Mouse (Mus musculus) megakaryocyte, embryonic 14.5 days (primary cell): Measurements from ENCODE around the gene Cdh22. TPM values are rescaled to one million over a fixed set of nuclear protein-coding genes. Genes with fewer than 3 reads are reported as not detected.

Experiments
- H3K27me3 ChIP-seq: replicated peaks from 2 replicates; pipeline ENCODE3; 2012; ENCODE audit warnings: inconsistent platforms
- H3K36me3 ChIP-seq: replicated peaks from 2 replicates; pipeline ENCODE3; 2012; ENCODE audit warnings: low read length, inconsistent platforms, mixed read lengths
- H3K4me1 ChIP-seq: 2 replicates; pipeline ENCODE4 v1.6.1; 2012; ENCODE audit warnings: inconsistent platforms
- H3K4me3 ChIP-seq: replicated peaks from 2 replicates; pipeline ENCODE3; 2012; ENCODE audit warnings: moderate library complexity, mild to moderate bottlenecking, inconsistent platforms
- H3K9me3 ChIP-seq: 2 replicates; pipeline ENCODE4 v1.6.1; 2012; ENCODE audit warnings: inconsistent platforms
- FLI1 ChIP-seq: IDR thresholded peaks from 2 replicates; pipeline ENCODE4 v1.6.1; 2012; ENCODE audit warnings: low read length, inconsistent platforms, mixed read lengths
- GATA1 ChIP-seq: IDR thresholded peaks from 3 replicates; pipeline ENCODE4 v1.6.1; 2012; ENCODE audit warnings: mixed read lengths, low read length, inconsistent platforms, borderline replicate concordance
- polyA plus RNA-seq: library from polyadenylated mRNA; stranded (reverse); fragments of >175 nt; gene quantifications from 2 replicates; pipeline ENCODE4 v1.2.3, GENCODE M21; 2012; ENCODE audit warnings: low replicate concordance; ENCODE audit not compliant: insufficient read depth

The Cdh22 gene
- polyA plus RNA-seq, 1 experiment = 0.23 TPM

GRCm38 (mm10) chr2:165238416-165239145 is 3.9 kb upstream of the Cdh22 start:
- no peaks in the 10 kb centered on the region for H3K9me3 ChIP-seq
- peaks cover 98% of the 10 kb centered on the region for H3K27me3 ChIP-seq
- TF ChIP-seq FLI1 (no peak), GATA1 (no peak)
- H3K4me3 ChIP-seq = no peak overlapping the region
- H3K4me1 ChIP-seq = peaks cover 45% of the 10 kb centered on the region
- H3K36me3 ChIP-seq = no peaks in the 10 kb centered on the region

DNA sequence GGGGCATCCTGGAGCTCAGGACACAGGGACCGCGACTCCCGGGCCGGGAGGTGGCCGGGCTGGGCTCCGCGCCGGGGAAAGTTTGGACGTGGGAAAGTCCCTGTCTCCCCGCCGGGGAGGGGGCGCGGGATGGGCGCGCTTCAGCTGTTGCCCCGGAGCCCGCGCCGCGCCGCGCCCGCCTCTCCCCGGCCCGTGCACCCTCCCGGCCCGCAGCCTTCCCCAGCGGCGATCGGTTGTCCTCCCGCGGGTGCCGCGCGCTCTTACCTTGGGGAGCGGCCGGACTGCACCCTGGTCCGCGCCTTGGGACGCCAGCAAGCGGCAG is 401 bp downstream of the Cdh22 start:
- Histone ChIP-seq H3K4me1 (peaks cover 19% of the 10 kb centered on the region), H3K4me3 (peak overlapping the region; percentile 89), H3K9me3 (no peaks in the 10 kb centered on the region), H3K36me3 (no peaks in the 10 kb centered on the region), H3K27me3 (peaks cover 98% of the 10 kb centered on the region)
- TF ChIP-seq GATA1 (no peak), FLI1 (no peak)

DNA sequence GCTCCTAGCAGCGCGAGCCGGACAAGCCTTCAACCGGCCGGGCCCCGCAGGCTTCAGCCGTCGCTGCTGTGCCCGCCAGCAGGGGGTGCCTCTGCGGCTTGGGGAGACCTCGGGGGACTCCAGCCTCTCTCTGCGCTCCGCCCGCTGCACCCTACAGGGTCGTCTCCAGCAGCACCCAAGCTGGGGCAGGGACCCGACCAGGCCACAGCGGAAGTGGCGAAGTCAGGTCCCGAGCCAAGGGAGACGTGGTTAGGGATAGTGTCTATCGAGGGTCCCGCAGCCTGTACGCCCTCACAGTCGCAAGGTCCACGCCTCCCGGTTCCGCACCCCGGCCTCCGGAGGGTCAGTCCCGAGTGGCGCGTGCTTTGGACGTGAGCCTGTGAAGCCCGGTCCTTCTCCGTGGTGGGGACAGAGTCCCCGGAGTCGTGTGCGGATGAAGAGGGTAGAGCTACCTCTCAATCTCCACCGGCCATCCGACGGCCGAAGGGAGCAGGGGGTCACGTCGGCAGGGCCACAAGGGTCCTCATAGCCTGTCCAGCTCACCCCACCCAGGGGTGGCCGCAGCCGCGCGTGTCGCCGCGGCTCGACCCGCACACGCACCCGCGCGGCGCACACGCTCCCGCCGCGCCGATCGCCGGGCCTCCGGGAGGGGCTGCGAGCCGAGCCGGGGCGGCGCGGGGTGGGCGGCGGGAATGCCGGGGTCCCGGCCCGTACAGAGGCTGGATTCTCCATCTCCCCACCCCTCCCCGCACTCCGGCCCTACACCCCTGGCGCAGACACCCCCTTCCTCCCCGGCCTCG is 962 bp downstream of the Cdh22 start:
- no peaks in the 10 kb centered on the region for H3K36me3 ChIP-seq
- peaks cover 19% of the 10 kb centered on the region for H3K4me1 ChIP-seq
- H3K27me3 ChIP-seq = peaks cover 98% of the 10 kb centered on the region
- peak overlapping the region; percentile 89 for H3K4me3 ChIP-seq
- TF ChIP-seq GATA1 (no peak), FLI1 (no peak)
- no peaks in the 10 kb centered on the region for H3K9me3 ChIP-seq

GRCm38 (mm10) chr2:165229050-165229449 is 5.6 kb downstream of the Cdh22 start:
- TF ChIP-seq FLI1 (no peak), GATA1 (no peak)
- no peaks in the 10 kb centered on the region for H3K9me3 ChIP-seq
- peaks cover 9% of the 10 kb centered on the region for H3K4me1 ChIP-seq
- H3K36me3 ChIP-seq = no peaks in the 10 kb centered on the region
- no peak overlapping the region for H3K4me3 ChIP-seq
- H3K27me3 ChIP-seq = peaks cover 94% of the 10 kb centered on the region

GRCm38 (mm10) chr2:165223837-165224236 is 10.8 kb downstream of the Cdh22 start:
- Histone ChIP-seq H3K4me3 (no peak overlapping the region), H3K9me3 (no peaks in the 10 kb centered on the region), H3K27me3 (peaks cover 93% of the 10 kb centered on the region), H3K36me3 (no peaks in the 10 kb centered on the region), H3K4me1 (no peaks in the 10 kb centered on the region)
- TF ChIP-seq GATA1 (no peak), FLI1 (no peak)

DNA sequence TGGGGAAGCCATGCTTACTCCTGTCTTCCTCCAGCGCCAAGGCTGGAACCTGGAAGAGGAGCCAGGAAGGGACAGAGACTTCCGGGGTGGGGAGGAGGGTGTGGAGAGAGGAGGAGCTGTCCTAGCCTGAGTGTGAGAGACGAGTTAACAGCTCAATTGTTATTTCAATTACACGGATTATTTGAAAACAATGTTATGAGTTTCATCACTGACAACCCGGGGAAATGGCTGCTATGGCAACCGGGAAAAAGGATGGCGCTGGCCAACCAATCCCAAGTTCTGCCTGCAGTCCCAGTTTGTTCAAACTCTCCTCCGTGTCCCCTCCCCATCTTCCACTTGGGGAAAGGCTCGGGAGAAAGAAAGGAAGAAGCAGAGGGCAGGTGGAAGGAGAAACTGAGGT is 12.7 kb downstream of the Cdh22 start:
- no peaks in the 10 kb centered on the region for H3K4me1 ChIP-seq
- TF ChIP-seq GATA1 = no peak
- no peak for TF ChIP-seq FLI1
- H3K36me3 ChIP-seq = no peaks in the 10 kb centered on the region
- H3K4me3 ChIP-seq = no peak overlapping the region
- no peaks in the 10 kb centered on the region for H3K9me3 ChIP-seq
- peaks cover 95% of the 10 kb centered on the region for H3K27me3 ChIP-seq

DNA sequence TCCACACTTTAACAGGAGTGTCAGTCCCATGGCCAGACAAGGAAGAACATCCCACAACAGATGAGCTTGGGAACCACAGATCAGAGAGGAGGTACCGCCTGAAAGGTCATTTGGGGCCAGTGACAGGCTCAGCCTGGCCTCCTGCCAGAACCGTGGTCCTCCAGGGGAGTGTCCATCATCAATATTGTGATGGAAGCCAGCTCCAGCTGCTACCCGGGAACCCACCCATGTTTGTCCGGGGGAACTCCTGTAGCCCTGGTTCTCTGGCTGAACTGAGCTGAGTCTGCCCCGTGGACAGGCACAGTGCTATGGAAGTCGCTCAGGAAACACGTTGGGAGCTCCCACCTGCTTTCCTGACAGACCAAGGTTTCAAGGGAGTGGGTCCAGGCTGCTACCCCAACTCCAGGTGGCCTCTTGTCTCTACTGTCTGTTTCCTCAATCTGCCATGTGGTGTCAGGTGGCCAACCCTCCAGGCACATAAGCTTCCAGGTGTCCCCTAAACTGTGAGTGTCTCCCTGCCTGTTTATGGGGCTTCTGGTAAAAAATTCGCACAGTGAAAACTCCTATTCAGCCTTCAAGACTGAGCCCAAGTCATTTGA is 14.2 kb downstream of the Cdh22 start:
- TF ChIP-seq FLI1 = no peak
- no peak for TF ChIP-seq GATA1
- no peaks in the 10 kb centered on the region for H3K36me3 ChIP-seq
- peaks cover 95% of the 10 kb centered on the region for H3K27me3 ChIP-seq
- H3K4me3 ChIP-seq = no peak overlapping the region
- H3K9me3 ChIP-seq = no peaks in the 10 kb centered on the region
- H3K4me1 ChIP-seq = peaks cover 4% of the 10 kb centered on the region; the same call in 1 of the 2 replicates

DNA sequence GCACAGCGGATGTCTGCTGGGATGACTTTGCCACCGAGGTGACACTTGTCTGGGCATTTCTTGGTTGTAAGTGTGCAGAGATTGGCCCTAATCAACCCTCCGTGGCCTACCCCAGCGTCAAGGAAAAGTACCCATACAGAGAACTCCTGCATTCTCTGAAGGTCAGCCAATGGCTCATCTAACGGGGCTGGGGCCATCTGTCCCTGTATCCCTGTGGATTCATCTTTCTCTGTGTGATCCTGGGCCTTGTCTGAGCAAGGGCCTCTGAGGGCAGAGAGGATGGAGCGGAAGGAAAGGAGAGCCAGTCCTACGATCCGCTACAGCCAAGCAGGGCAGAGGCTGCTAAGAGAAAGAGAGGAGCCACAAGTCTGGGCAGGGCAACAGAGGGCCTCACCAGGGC is 15.7 kb downstream of the Cdh22 start:
- H3K4me1 ChIP-seq = peaks cover 5% of the 10 kb centered on the region; the same call in 1 of the 2 replicates
- TF ChIP-seq FLI1 (no peak), GATA1 (no peak)
- no peaks in the 10 kb centered on the region for H3K9me3 ChIP-seq
- no peaks in the 10 kb centered on the region for H3K36me3 ChIP-seq
- H3K27me3 ChIP-seq = peaks cover 95% of the 10 kb centered on the region
- H3K4me3 ChIP-seq = no peak overlapping the region

- H3K4me1 ChIP-seq = peaks cover 5% of the 10 kb centered on the region; the same call in 1 of the 2 replicates
- H3K36me3 ChIP-seq = no peaks in the 10 kb centered on the region
- H3K9me3 ChIP-seq = no peaks in the 10 kb centered on the region
- no peak overlapping the region for H3K4me3 ChIP-seq
- no peak for TF ChIP-seq GATA1
- TF ChIP-seq FLI1 = no peak
- H3K27me3 ChIP-seq = peaks cover 95% of the 10 kb centered on the region
Observed at GRCm38 (mm10) chr2:165217361-165218149, 17.1 kb downstream of the Cdh22 start.
